Mouse (Mus musculus) spleen, adult 2 months (tissue): ENCODE data around the gene Cdh23.

Experiments
- CTCF ChIP-seq: fragments of 200-500 bp; IDR thresholded peaks from 2 replicates; pipeline ENCODE4 v1.5.1; 2011; ENCODE audit warnings: mild to moderate bottlenecking, inconsistent platforms; ENCODE audit not compliant: insufficient read depth, insufficient read length, insufficient replicate concordance; ENCODE audit errors: extremely low read depth
- POLR2A ChIP-seq: fragments of 200-500 bp; IDR thresholded peaks from 2 replicates; pipeline ENCODE4 v1.6.1; 2011; ENCODE audit warnings: low read depth, low read length, inconsistent platforms

DNA sequence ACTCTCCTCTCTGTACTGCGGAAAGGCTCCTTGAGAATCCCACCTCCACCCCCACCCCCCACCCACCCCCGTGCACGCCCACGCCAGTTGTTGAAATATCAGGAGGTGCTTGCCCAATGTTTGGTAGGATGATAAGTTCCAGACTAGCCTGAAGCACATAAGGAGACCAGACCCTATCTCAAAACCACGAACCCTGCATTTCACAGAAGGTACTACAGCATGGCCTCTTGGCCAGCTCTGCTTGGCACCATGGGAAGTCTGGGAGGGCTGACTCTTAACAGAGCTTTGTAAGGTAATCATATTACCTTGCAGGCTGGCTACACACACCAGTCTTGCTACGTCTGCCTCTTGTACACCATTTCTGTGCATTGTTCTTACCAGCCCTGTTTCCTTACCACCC is 424.0 kb downstream of the Cdh23 start:
- TF ChIP-seq CTCF: no peak
- TF ChIP-seq POLR2A: no peak
